Mouse (Mus musculus) liver, embryonic 11.5 days (tissue): ENCODE data around the gene Tob2. TPM values are rescaled to one million over a fixed set of nuclear protein-coding genes. Genes with fewer than 3 reads are reported as not detected.
A peak's percentile ranks its signal among the peaks of the same experiment; 100 is the strongest.

Source experiments
- ATAC-seq: fragments of 200-750 bp; cut with Nextera tagmentation; replicated peaks from 2 replicates; pipeline ENCODE4 v1.8.0; 2017; ENCODE audit warnings: moderate number of reproducible peaks, mild to moderate bottlenecking, moderate TSS enrichment, moderate library complexity; ENCODE audit not compliant: low FRiP score
- DNase-seq: peaks from one replicate; pipeline ENCODE4 v3.0.0-alpha.2; 2017; ENCODE audit warnings: low spot score
- H3K27ac ChIP-seq: fragments of 300-500 bp; sonication (generic); 2 replicates; pipeline ENCODE4 v1.5.1; 2014; ENCODE audit warnings: mild to moderate bottlenecking, low read depth, low read length, control low read depth
- H3K27me3 ChIP-seq: fragments of 300-500 bp; sonication (generic); replicated peaks from 2 replicates; pipeline ENCODE4 v1.6.1; 2014; ENCODE audit warnings: low read length, mixed read lengths; ENCODE audit not compliant: control insufficient read depth, insufficient read depth
- H3K36me3 ChIP-seq: fragments of 300-500 bp; sonication (generic); 2 replicates; pipeline ENCODE4 v1.6.1; 2014; ENCODE audit warnings: mild to moderate bottlenecking, low read length, moderate library complexity, mixed read lengths; ENCODE audit not compliant: control insufficient read depth, insufficient read depth
- H3K4me1 ChIP-seq: fragments of 300-500 bp; sonication (generic); replicated peaks from 2 replicates; pipeline ENCODE4 v1.6.1; 2014; ENCODE audit warnings: low read length, mixed read lengths; ENCODE audit not compliant: control insufficient read depth, insufficient read depth
- H3K4me2 ChIP-seq: fragments of 300-500 bp; sonication (generic); 2 replicates; pipeline ENCODE4 v1.6.1; 2014; ENCODE audit warnings: mild to moderate bottlenecking, control low read depth, moderate library complexity
- H3K4me3 ChIP-seq: fragments of 300-500 bp; sonication (generic); 2 replicates; pipeline ENCODE4 v1.5.1; 2014; ENCODE audit warnings: low read depth, low read length, control low read depth
- H3K9ac ChIP-seq: fragments of 300-500 bp; sonication (generic); 2 replicates; pipeline ENCODE4 v1.6.1; 2014; ENCODE audit warnings: low read depth, low read length, control low read depth
- H3K9me3 ChIP-seq: fragments of 300-500 bp; sonication (generic); 2 replicates; pipeline ENCODE4 v1.6.1; 2016; ENCODE audit warnings: low read length, inconsistent platforms, mixed read lengths; ENCODE audit not compliant: control insufficient read depth
- WGBS: fragments of 180-500 bp; shearing (Covaris S2); extraction: QIAGEN DNeasy Blood & Tissue Kit; methylation state at CpG from one replicate; pipeline ENCODE4 v1.1.7; 2014; 5-methylcytosine and 5-hydroxymethylcytosine counted together
- polyA plus RNA-seq: library from polyadenylated mRNA; unstranded; fragments of >200 nt; fragmentation: Nextera tagmentation; extraction: Ambion mirVana; gene quantifications from 2 replicates; pipeline ENCODE4 v1.2.1, GENCODE M21; 2014

Tob2 gene
- polyA plus RNA-seq, 1 experiment from 2014 or later, result 18.3 TPM

- H3K27me3 ChIP-seq, result no peaks in the 10 kb centered on the region
Observed at GRCm38 (mm10) chr15:81812696-81813631, 45.6 kb downstream of the Tob2 start.

DNA sequence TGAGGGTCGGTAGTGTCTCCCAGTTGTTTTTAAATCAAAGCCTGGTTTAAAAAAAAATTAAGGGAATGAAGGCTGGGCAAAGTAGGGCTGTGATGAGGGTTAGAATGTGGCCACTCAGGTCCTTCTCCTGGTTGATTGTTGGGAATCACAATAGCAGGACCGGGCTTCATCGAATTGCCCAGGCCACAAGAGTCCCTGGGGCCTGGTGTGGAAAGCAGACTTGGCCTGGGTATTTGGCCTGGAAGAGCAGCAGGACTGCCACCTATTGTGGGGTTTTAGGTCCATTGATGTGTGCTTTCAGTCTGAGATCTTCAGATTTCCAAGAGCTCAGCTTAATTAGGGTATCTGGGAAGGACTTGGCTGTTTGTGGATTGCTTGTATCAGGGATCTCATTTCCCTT is 46.3 kb downstream of the Tob2 start:
- Histone ChIP-seq H3K4me1 (peaks cover 15% of the 10 kb centered on the region), H3K27me3 (no peaks in the 10 kb centered on the region), H3K9ac (peak overlapping the region; percentile 63), H3K4me2 (peak overlapping the region; percentile 74), H3K27ac (0 out of 2 replicates have a peak overlapping the region, but pooled peaks have one; percentile 22), H3K4me3 (peak overlapping the region; percentile 62), H3K9me3 (no peaks in the 10 kb centered on the region), H3K36me3 (peaks cover 9% of the 10 kb centered on the region)
- ATAC-seq (no peak), DNase-seq (no peak)
- WGBS, result 60% methylated on average over 3 of the region's 3 CpGs

More at GRCm38 (mm10) chr15:81812696-81813631, 45.6 kb downstream of the Tob2 start:
- H3K4me1 ChIP-seq, result peaks cover 15% of the 10 kb centered on the region
- no peaks in the 10 kb centered on the region for H3K9me3 ChIP-seq
- H3K27ac ChIP-seq, result no peak overlapping the region
- WGBS, result 59% methylated on average over 7 of the region's 7 CpGs
- no peak overlapping the region for H3K9ac ChIP-seq
- no peak overlapping the region for H3K4me3 ChIP-seq
- H3K4me2 ChIP-seq, result peak overlapping the region; percentile 74
- ATAC-seq (no peak), DNase-seq (no peak)
- peaks cover 9% of the 10 kb centered on the region for H3K36me3 ChIP-seq

DNA sequence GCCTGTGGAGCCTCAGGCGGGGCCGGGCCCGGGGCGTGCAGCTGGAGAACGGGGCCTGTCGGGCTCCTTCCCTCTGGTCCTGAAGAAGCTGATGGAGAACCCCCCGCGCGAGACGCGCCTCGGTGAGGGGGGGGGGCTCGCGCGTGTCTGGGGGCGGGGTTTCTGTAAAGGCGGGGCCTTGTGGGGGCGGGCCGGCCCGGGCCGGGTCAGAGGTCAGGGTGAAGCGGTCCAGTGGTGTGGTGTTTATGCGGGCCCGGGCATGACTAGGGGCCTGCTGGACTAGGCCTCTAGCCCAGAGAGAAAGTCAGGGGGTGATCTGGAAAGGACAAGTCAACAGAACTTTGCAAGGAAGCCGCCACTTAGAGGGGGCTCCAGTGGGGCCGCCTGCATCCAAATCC is 47.0 kb downstream of the Tob2 start:
- no peaks in the 10 kb centered on the region for H3K27me3 ChIP-seq
- H3K9me3 ChIP-seq, result no peaks in the 10 kb centered on the region
- WGBS, result 1% methylated on average over 26 of the region's 26 CpGs
- H3K4me3 ChIP-seq, result peak overlapping the region; percentile 62
- H3K4me1 ChIP-seq, result peaks cover 15% of the 10 kb centered on the region
- H3K36me3 ChIP-seq, result peaks cover 7% of the 10 kb centered on the region
- DNase-seq (peak; percentile 81), ATAC-seq (peak; percentile 33)
- peak overlapping the region; percentile 74 for H3K4me2 ChIP-seq
- H3K27ac ChIP-seq, result peak overlapping the region; percentile 23; the same call in 1 of the 2 replicates
- peak overlapping the region; percentile 63 for H3K9ac ChIP-seq

- H3K4me1 ChIP-seq, result peaks cover 15% of the 10 kb centered on the region
- peaks cover 7% of the 10 kb centered on the region for H3K36me3 ChIP-seq
- peak; percentile 98 for ATAC-seq
- DNase-seq, result peak; percentile 99
- H3K27ac ChIP-seq, result peak overlapping the region; percentile 61
- H3K4me3 ChIP-seq, result peak overlapping the region; percentile 62
- H3K4me2 ChIP-seq, result peak overlapping the region; percentile 74
- H3K9me3 ChIP-seq, result no peaks in the 10 kb centered on the region
- no peaks in the 10 kb centered on the region for H3K27me3 ChIP-seq
- H3K9ac ChIP-seq, result peak overlapping the region; percentile 63
- 0% methylated on average over 88 of the region's 89 CpGs for WGBS
Observed at GRCm38 (mm10) chr15:81810671-81811598, 47.7 kb downstream of the Tob2 start.

- DNase-seq, result peak; percentile 58
- H3K4me2 ChIP-seq, result peak overlapping the region; percentile 74
- H3K27ac ChIP-seq, result peak overlapping the region; percentile 61
- H3K4me1 ChIP-seq, result peaks cover 15% of the 10 kb centered on the region
- H3K36me3 ChIP-seq, result peaks cover 2% of the 10 kb centered on the region; the same call in 1 of the 2 replicates
- 2% methylated on average over 10 of the region's 10 CpGs for WGBS
- peak overlapping the region; percentile 60 for H3K9ac ChIP-seq
- H3K27me3 ChIP-seq, result no peaks in the 10 kb centered on the region
- ATAC-seq, result no peak
- H3K4me3 ChIP-seq, result peak overlapping the region; percentile 62
- H3K9me3 ChIP-seq, result no peaks in the 10 kb centered on the region
Observed at GRCm38 (mm10) chr15:81810150-81810549, 48.4 kb downstream of the Tob2 start.

DNA sequence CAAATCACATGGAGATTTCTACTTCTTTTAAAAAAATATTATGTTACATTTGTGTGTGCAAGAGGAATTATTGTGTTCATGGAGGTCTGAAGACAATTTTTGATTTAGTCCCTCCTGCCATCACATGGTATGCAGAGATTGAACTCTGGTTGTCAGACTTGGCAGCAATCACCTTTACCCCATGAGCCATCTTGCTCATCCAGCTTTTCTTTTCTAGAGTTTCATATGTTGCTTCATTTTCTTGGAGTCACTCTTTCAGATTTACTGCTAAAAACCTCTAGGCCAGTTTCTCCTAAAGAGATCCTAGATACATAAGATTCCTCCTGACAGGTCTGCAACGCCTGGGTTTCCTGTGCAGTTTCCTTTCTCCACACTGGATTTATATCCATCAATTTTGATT is 49.0 kb downstream of the Tob2 start:
- Histone ChIP-seq H3K9ac (0 out of 2 replicates have a peak overlapping the region, but pooled peaks have one; percentile 60), H3K4me3 (peak overlapping the region; percentile 62; the same call in 1 of the 2 replicates), H3K27me3 (no peaks in the 10 kb centered on the region), H3K36me3 (no peaks in the 10 kb centered on the region), H3K4me1 (peaks cover 16% of the 10 kb centered on the region), H3K9me3 (no peaks in the 10 kb centered on the region), H3K4me2 (peak overlapping the region; percentile 74), H3K27ac (no peak overlapping the region)
- WGBS, result 43% methylated on average over 1 of the region's 1 CpGs
- ATAC-seq, result no peak
- DNase-seq, result no peak

- no peak overlapping the region for H3K4me3 ChIP-seq
- H3K4me2 ChIP-seq, result no peak overlapping the region
- no peaks in the 10 kb centered on the region for H3K27me3 ChIP-seq
- H3K27ac ChIP-seq, result no peak overlapping the region
- DNase-seq (no peak), ATAC-seq (no peak)
- H3K4me1 ChIP-seq, result peaks cover 18% of the 10 kb centered on the region
- 71% methylated on average over 2 of the region's 2 CpGs for WGBS
- no peaks in the 10 kb centered on the region for H3K36me3 ChIP-seq
- no peaks in the 10 kb centered on the region for H3K9me3 ChIP-seq
- H3K9ac ChIP-seq, result no peak overlapping the region
Observed at GRCm38 (mm10) chr15:81808799-81809198, 49.8 kb downstream of the Tob2 start.

- Histone ChIP-seq H3K4me1 (peaks cover 32% of the 10 kb centered on the region), H3K27me3 (no peaks in the 10 kb centered on the region), H3K9me3 (no peaks in the 10 kb centered on the region), H3K27ac (no peak overlapping the region), H3K4me3 (no peak overlapping the region), H3K9ac (no peak overlapping the region), H3K36me3 (no peaks in the 10 kb centered on the region), H3K4me2 (no peak overlapping the region)
- ATAC-seq (no peak), DNase-seq (no peak)
- 79% methylated on average over 4 of the region's 4 CpGs for WGBS
Observed at GRCm38 (mm10) chr15:81806621-81807404, 51.8 kb downstream of the Tob2 start.
